Mouse (Mus musculus) testis, adult 2 months (tissue): ENCODE measurements around the gene A430078G23Rik.
"Not testable (repeated sequence)": the region's sequence is repeated elsewhere in the genome, so short reads cannot be mapped to it uniquely, and the experiment has no call there.

ENCODE experiments used
- CTCF ChIP-seq: fragments of 200-500 bp; IDR thresholded peaks from 2 replicates; pipeline ENCODE4 v1.5.1; 2012; ENCODE audit warnings: low read depth, mild to moderate bottlenecking, inconsistent platforms, low read length, moderate library complexity; ENCODE audit not compliant: control insufficient read depth, insufficient read depth, insufficient replicate concordance
- POLR2A ChIP-seq: fragments of 200-500 bp; IDR thresholded peaks from 2 replicates; pipeline ENCODE4 v1.6.1; 2012; ENCODE audit warnings: low read depth, mild to moderate bottlenecking, inconsistent platforms, low read length, moderate library complexity; ENCODE audit not compliant: control insufficient read depth

- TF ChIP-seq CTCF, POLR2A: not testable (repeated sequence)
These were observed 15.7 kb upstream of the A430078G23Rik start for GRCm38 (mm10) chr8:3337525-3337824.
